Mouse (Mus musculus): Measurements from ENCODE around the gene Adora1. TPM values are rescaled to one million over a fixed set of nuclear protein-coding genes. Genes with fewer than 3 reads are reported as not detected.

Adora1 gene
- polyA plus RNA-seq, 1 experiment: 0.50 TPM

- peaks cover 76% of the 10 kb centered on the region for H3K27me3 ChIP-seq (replicated peaks)
- no peaks in the 10 kb centered on the region for H3K9me3 ChIP-seq
- no peaks in the 10 kb centered on the region for H3K36me3 ChIP-seq (replicated peaks; ENCODE audit: low read length)
- H3K4me1 ChIP-seq: peaks cover 8% of the 10 kb centered on the region
- H3K4me3 ChIP-seq (replicated peaks): no peak overlapping the region
- TF ChIP-seq FLI1 (IDR thresholded peaks at IDR 0.05; ENCODE audit: low read length): no peak
- no peak for TF ChIP-seq GATA1 (IDR thresholded peaks at IDR 0.05; ENCODE audit: borderline replicate concordance, low read length)
Measured at GRCm38 (mm10) chr1:134184089-134184488, 51.1 kb downstream of the Adora1 start.

- TF ChIP-seq FLI1 (IDR thresholded peaks at IDR 0.05; ENCODE audit: low read length): no peak
- no peak for TF ChIP-seq GATA1 (IDR thresholded peaks at IDR 0.05; ENCODE audit: borderline replicate concordance, low read length)
- Histone ChIP-seq H3K27me3 (replicated peaks) (peaks cover 68% of the 10 kb centered on the region), H3K36me3 (replicated peaks; ENCODE audit: low read length) (no peaks in the 10 kb centered on the region), H3K9me3 (no peaks in the 10 kb centered on the region), H3K4me3 (replicated peaks) (no peak within 1 kb of the TSS), H3K4me1 (no peaks in the 10 kb centered on the region; the same call in 1 of the 2 replicates)
Measured at GRCm38 (mm10) chr1:134182025-134182424, 53.2 kb downstream of the Adora1 start, which contains the start of gene Chil1. Chil1 (plus strand) TSS chr1:134182176.

- H3K36me3 ChIP-seq (replicated peaks; ENCODE audit: low read length): no peaks in the 10 kb centered on the region
- TF ChIP-seq FLI1 (IDR thresholded peaks at IDR 0.05; ENCODE audit: low read length) (no peak), GATA1 (IDR thresholded peaks at IDR 0.05; ENCODE audit: borderline replicate concordance, low read length) (no peak)
- H3K9me3 ChIP-seq: no peaks in the 10 kb centered on the region
- peaks cover 5% of the 10 kb centered on the region; the same call in 1 of the 2 replicates for H3K4me1 ChIP-seq
- peaks cover 54% of the 10 kb centered on the region for H3K27me3 ChIP-seq (replicated peaks)
- H3K4me3 ChIP-seq (replicated peaks): no peak overlapping the region
Measured at GRCm38 (mm10) chr1:134177976-134178375, 57.3 kb downstream of the Adora1 start.

DNA sequence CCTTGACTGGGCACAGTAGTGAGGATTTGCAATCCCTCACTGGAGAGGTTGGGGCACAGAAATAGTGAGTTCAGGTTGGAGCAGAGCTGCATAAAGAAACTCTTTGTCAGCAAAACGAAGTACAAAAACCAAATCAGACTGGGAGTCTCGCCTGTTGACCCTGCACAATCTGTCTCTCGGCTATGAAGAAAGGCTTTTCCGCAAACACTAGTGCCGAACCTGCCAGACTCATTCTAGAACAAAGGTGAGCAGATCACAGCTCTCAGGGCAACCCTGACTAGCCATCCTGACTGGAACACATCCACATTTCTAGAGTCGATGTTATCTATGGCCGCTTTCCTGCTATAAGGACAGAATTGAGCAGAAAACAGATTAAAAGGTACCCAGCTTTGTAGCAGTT lies 62.1 kb downstream of the Adora1 start:
- Histone ChIP-seq H3K36me3 (replicated peaks; ENCODE audit: low read length) (no peaks in the 10 kb centered on the region), H3K27me3 (replicated peaks) (peaks cover 47% of the 10 kb centered on the region), H3K4me1 (peaks cover 14% of the 10 kb centered on the region), H3K9me3 (peaks cover 24% of the 10 kb centered on the region), H3K4me3 (replicated peaks) (no peak overlapping the region)
- TF ChIP-seq GATA1 (IDR thresholded peaks at IDR 0.05; ENCODE audit: borderline replicate concordance, low read length) (no peak), FLI1 (IDR thresholded peaks at IDR 0.05; ENCODE audit: low read length) (no peak)

DNA sequence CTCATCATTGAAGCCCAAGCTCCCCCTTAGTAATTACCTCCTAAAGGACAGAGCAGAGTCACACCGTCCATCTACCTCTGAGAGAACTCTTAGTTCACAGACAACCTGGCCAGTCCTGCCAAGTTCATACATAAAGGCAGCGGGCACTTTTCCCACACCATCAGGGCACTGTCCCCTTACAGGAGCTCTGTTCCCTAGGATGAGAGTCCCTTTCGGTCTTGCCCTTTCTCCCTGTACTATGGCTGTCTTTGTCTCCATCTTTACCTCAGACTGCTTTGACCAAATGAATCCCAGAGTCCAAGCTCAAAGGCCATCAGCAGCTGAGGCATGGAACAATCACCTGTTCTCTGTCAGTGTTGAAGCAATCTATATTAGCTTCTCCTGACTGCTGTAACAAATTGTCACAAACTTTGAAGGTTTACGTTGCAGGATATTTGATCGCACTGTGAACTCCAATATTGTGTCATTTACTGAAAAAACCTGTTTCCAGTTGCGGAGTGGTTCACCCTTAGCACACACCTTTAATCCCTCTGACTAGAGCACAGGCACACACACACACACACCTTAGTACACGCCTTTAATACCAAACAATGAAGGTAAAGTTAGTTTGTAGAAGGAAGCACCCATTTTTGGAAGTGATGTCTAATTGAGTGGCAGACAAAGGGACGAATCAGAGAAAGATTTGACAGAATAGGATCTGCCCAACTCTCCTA lies 66.1 kb downstream of the Adora1 start:
- no peak for TF ChIP-seq FLI1 (IDR thresholded peaks at IDR 0.05; ENCODE audit: low read length)
- no peak for TF ChIP-seq GATA1 (IDR thresholded peaks at IDR 0.05; ENCODE audit: borderline replicate concordance, low read length)
- peaks cover 19% of the 10 kb centered on the region for H3K4me1 ChIP-seq
- peaks cover 37% of the 10 kb centered on the region for H3K9me3 ChIP-seq
- peaks cover 48% of the 10 kb centered on the region for H3K27me3 ChIP-seq (replicated peaks)
- no peak overlapping the region for H3K4me3 ChIP-seq (replicated peaks)
- H3K36me3 ChIP-seq (replicated peaks; ENCODE audit: low read length): no peaks in the 10 kb centered on the region

GRCm38 (mm10) chr1:134168567-134168966 lies 66.7 kb downstream of the Adora1 start:
- Histone ChIP-seq H3K4me1 (peaks cover 19% of the 10 kb centered on the region), H3K9me3 (peaks cover 37% of the 10 kb centered on the region), H3K36me3 (replicated peaks; ENCODE audit: low read length) (no peaks in the 10 kb centered on the region), H3K4me3 (replicated peaks) (no peak overlapping the region), H3K27me3 (replicated peaks) (peaks cover 51% of the 10 kb centered on the region)
- no peak for TF ChIP-seq GATA1 (IDR thresholded peaks at IDR 0.05; ENCODE audit: borderline replicate concordance, low read length)
- no peak for TF ChIP-seq FLI1 (IDR thresholded peaks at IDR 0.05; ENCODE audit: low read length)

GRCm38 (mm10) chr1:134167416-134168305 lies 67.6 kb downstream of the Adora1 start:
- peaks cover 37% of the 10 kb centered on the region for H3K9me3 ChIP-seq
- peaks cover 19% of the 10 kb centered on the region for H3K4me1 ChIP-seq
- no peaks in the 10 kb centered on the region for H3K36me3 ChIP-seq (replicated peaks; ENCODE audit: low read length)
- H3K27me3 ChIP-seq (replicated peaks): peaks cover 49% of the 10 kb centered on the region
- H3K4me3 ChIP-seq (replicated peaks): peak overlapping the region; percentile 35
- TF ChIP-seq FLI1 (IDR thresholded peaks at IDR 0.05; ENCODE audit: low read length): no peak
- no peak for TF ChIP-seq GATA1 (IDR thresholded peaks at IDR 0.05; ENCODE audit: borderline replicate concordance, low read length)

GRCm38 (mm10) chr1:134166547-134166946 lies 68.7 kb downstream of the Adora1 start:
- peaks cover 37% of the 10 kb centered on the region for H3K9me3 ChIP-seq

GRCm38 (mm10) chr1:134164454-134164853 lies 70.8 kb downstream of the Adora1 start:
- TF ChIP-seq FLI1 (IDR thresholded peaks at IDR 0.05; ENCODE audit: low read length): no peak
- TF ChIP-seq GATA1 (IDR thresholded peaks at IDR 0.05; ENCODE audit: borderline replicate concordance, low read length): no peak
- Histone ChIP-seq H3K36me3 (replicated peaks; ENCODE audit: low read length) (no peaks in the 10 kb centered on the region), H3K27me3 (replicated peaks) (peaks cover 63% of the 10 kb centered on the region), H3K4me3 (replicated peaks) (no peak overlapping the region), H3K4me1 (peaks cover 19% of the 10 kb centered on the region), H3K9me3 (peaks cover 20% of the 10 kb centered on the region)

More at GRCm38 (mm10) chr1:134166547-134166946, 68.7 kb downstream of the Adora1 start:
- peaks cover 52% of the 10 kb centered on the region for H3K27me3 ChIP-seq (replicated peaks)
- peaks cover 19% of the 10 kb centered on the region for H3K4me1 ChIP-seq
- no peaks in the 10 kb centered on the region for H3K36me3 ChIP-seq (replicated peaks; ENCODE audit: low read length)
- TF ChIP-seq FLI1 (IDR thresholded peaks at IDR 0.05; ENCODE audit: low read length): no peak
- TF ChIP-seq GATA1 (IDR thresholded peaks at IDR 0.05; ENCODE audit: borderline replicate concordance, low read length): no peak
- H3K4me3 ChIP-seq (replicated peaks): no peak overlapping the region
